Mouse (Mus musculus): Measurements from ENCODE around the gene Olfr497. TPM values are rescaled to one million over a fixed set of nuclear protein-coding genes. Genes with fewer than 3 reads are reported as not detected.

Olfr497 gene
- total RNA-seq (2014; fragmentation: Nextera tagmentation) (not detected in 2 replicates), total RNA-seq (2017) (not detected in 2 replicates)

DNA sequence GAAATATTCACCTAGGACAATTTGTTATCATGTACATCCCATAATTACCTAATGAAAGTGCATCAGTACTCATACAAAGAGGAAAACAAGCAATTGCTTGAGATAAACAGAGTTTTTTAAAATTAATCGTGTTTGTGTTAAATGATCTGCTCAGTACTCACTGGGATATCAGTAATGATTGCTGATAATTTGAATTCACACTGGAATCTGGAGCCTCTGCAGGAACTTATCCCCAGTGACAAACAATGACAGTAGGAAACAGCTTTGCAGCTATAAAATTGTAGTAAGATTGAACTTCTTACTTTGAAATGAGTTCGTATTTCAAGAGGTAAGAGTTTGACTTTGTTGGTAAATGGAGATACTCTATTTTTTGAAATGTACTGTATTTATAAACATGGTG is at the start of gene Olfr497:
Gene Olfr497, plus strand, starts transcription at position 301 of the 400 bp plus-strand sequence.
- no peak for ATAC-seq (replicated peaks; ENCODE audit: poor library complexity, severe bottlenecking)

DNA sequence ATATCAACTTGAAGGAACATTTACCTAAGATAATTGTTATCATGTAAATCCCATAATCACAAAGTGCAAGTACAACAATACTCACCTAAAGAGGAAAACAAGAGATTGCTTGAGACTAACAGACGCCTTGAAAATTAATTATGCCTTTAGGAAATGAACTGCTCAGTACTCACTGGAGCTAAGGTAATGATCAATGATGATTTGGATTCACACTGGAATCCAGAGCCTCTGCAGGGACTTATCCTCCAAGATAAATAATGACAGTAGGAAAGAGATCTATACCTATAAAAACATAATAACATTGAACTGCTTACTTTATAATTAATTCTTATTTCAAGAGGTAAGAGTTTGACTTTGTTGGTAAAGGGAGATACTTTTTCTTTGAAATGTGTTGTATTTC is 27.4 kb upstream of the Olfr497 start, which contains the start of gene Olfr495:
Gene Olfr495, plus strand, starts transcription at position 301 of the 400 bp plus-strand sequence.
- ATAC-seq (replicated peaks; ENCODE audit: poor library complexity, severe bottlenecking), result no peak

DNA sequence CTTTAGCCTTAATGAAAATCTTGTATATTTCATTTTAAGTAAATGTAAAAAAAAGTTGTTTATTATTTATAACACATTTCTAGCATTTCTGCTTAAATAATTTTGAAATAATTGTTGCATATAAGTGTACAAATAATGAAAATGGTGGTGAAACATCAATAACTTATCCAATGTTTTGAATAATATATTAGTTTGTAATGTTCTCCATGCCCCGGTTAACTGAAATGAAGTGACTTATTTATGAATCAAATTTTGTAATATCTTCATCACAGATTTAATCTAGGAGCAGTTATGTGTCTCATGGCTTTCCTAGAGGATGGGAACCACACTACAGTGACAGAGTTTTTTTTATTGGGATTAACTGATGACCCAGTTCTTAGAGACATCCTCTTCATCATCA is 44.8 kb downstream of the Olfr497 start, which contains the start of gene Olfr498:
Gene Olfr498, plus strand, starts transcription at position 301 of the 400 bp plus-strand sequence.
- no peak for ATAC-seq (replicated peaks; ENCODE audit: poor library complexity, severe bottlenecking)

Other genes with a start within 250 kb of the Olfr497 start
- not detected in 2 replicates for gene Olfr486, start 247.7 kb upstream of the Olfr497 start, total RNA-seq (2014; fragmentation: Nextera tagmentation)
- not detected in 2 replicates for gene Olfr486, start 247.7 kb upstream of the Olfr497 start, total RNA-seq (2017)
- gene Olfr487, start 205.8 kb upstream of the Olfr497 start, total RNA-seq (2014; fragmentation: Nextera tagmentation), result not detected in 2 replicates
- gene Olfr487, start 205.8 kb upstream of the Olfr497 start, total RNA-seq (2017), result not detected in 2 replicates
- gene Olfr488, start 162.1 kb upstream of the Olfr497 start, total RNA-seq (2014; fragmentation: Nextera tagmentation), result not detected in 2 replicates
- gene Olfr488, start 162.1 kb upstream of the Olfr497 start, total RNA-seq (2017), result not detected in 2 replicates
- not detected in 2 replicates for gene Olfr490, start 131.5 kb upstream of the Olfr497 start, total RNA-seq (2014; fragmentation: Nextera tagmentation)
- gene Olfr490, start 131.5 kb upstream of the Olfr497 start, total RNA-seq (2017), result not detected in 2 replicates
- not detected in 2 replicates for gene Olfr491, start 107.0 kb upstream of the Olfr497 start, total RNA-seq (2014; fragmentation: Nextera tagmentation)
- not detected in 2 replicates for gene Olfr491, start 107.0 kb upstream of the Olfr497 start, total RNA-seq (2017)
- not detected in 2 replicates for gene Olfr492, start 96.7 kb upstream of the Olfr497 start, total RNA-seq (2014; fragmentation: Nextera tagmentation)
- not detected in 2 replicates for gene Olfr492, start 96.7 kb upstream of the Olfr497 start, total RNA-seq (2017)
- gene Olfr493, start 73.4 kb upstream of the Olfr497 start, total RNA-seq (2014; fragmentation: Nextera tagmentation), result not detected in 2 replicates
- not detected in 2 replicates for gene Olfr493, start 73.4 kb upstream of the Olfr497 start, total RNA-seq (2017)
- not detected in 2 replicates for gene Olfr494, start 55.1 kb upstream of the Olfr497 start, total RNA-seq (2014; fragmentation: Nextera tagmentation)
- gene Olfr494, start 55.1 kb upstream of the Olfr497 start, total RNA-seq (2017), result not detected in 2 replicates
- gene Olfr495, start 27.3 kb upstream of the Olfr497 start, total RNA-seq (2014; fragmentation: Nextera tagmentation), result not detected in 2 replicates
- not detected in 2 replicates for gene Olfr495, start 27.3 kb upstream of the Olfr497 start, total RNA-seq (2017)
- not detected in 2 replicates for gene Olfr498, start 44.9 kb downstream of the Olfr497 start, total RNA-seq (2014; fragmentation: Nextera tagmentation)
- not detected in 2 replicates for gene Olfr498, start 44.9 kb downstream of the Olfr497 start, total RNA-seq (2017)
- not detected in 2 replicates for gene Olfr502, start 104.6 kb downstream of the Olfr497 start, total RNA-seq (2014; fragmentation: Nextera tagmentation)
- not detected in 2 replicates for gene Olfr502, start 104.6 kb downstream of the Olfr497 start, total RNA-seq (2017)
- gene Olfr503, start 124.1 kb downstream of the Olfr497 start, total RNA-seq (2014; fragmentation: Nextera tagmentation), result not detected in 2 replicates
- not detected in 2 replicates for gene Olfr503, start 124.1 kb downstream of the Olfr497 start, total RNA-seq (2017)
- not detected in 2 replicates for gene Olfr504, start 145.4 kb downstream of the Olfr497 start, total RNA-seq (2014; fragmentation: Nextera tagmentation)
- not detected in 2 replicates for gene Olfr504, start 145.4 kb downstream of the Olfr497 start, total RNA-seq (2017)
- gene Olfr506, start 190.4 kb downstream of the Olfr497 start, total RNA-seq (2014; fragmentation: Nextera tagmentation), result not detected in 2 replicates
- not detected in 2 replicates for gene Olfr506, start 190.4 kb downstream of the Olfr497 start, total RNA-seq (2017)
- gene Olfr507, start 201.4 kb downstream of the Olfr497 start, total RNA-seq (2014; fragmentation: Nextera tagmentation), result not detected in 2 replicates
- not detected in 2 replicates for gene Olfr507, start 201.4 kb downstream of the Olfr497 start, total RNA-seq (2017)
- not detected in 2 replicates for gene Olfr508, start 209.6 kb downstream of the Olfr497 start, total RNA-seq (2014; fragmentation: Nextera tagmentation)
- gene Olfr508, start 209.6 kb downstream of the Olfr497 start, total RNA-seq (2017), result not detected in 2 replicates
- gene Olfr509, start 231.5 kb downstream of the Olfr497 start, total RNA-seq (2014; fragmentation: Nextera tagmentation), result not detected in 2 replicates
- gene Olfr509, start 231.5 kb downstream of the Olfr497 start, total RNA-seq (2017), result not detected in 2 replicates
- gene Olfr510, start 246.0 kb downstream of the Olfr497 start, total RNA-seq (2014; fragmentation: Nextera tagmentation), result not detected in 2 replicates
- gene Olfr510, start 246.0 kb downstream of the Olfr497 start, total RNA-seq (2017), result not detected in 2 replicates

All from granulocyte monocyte progenitor cell, adult 5-6 weeks (primary cell).